Mouse (Mus musculus) C2C12 (cell line): Measurements from ENCODE around the gene Efna2. TPM values are rescaled to one million over a fixed set of nuclear protein-coding genes. Genes with fewer than 3 reads are reported as not detected.
A peak's percentile ranks its signal among the peaks of the same experiment; 100 is the strongest.

Experiments
- H3K27me3 ChIP-seq: one replicate; pipeline ENCODE4 v1.6.1; 2011; ENCODE audit not compliant: control insufficient read depth, insufficient read depth, insufficient read length
- H3K36me3 ChIP-seq: one replicate; pipeline ENCODE4 v1.6.1; 2011; ENCODE audit not compliant: control insufficient read depth, insufficient read depth
- H3K4me3 ChIP-seq: one replicate; pipeline ENCODE4 v1.5.1; 2011; ENCODE audit warnings: mild to moderate bottlenecking, control low read depth; ENCODE audit not compliant: poor library complexity, insufficient read depth, severe bottlenecking
- H3K79me2 ChIP-seq: one replicate; pipeline ENCODE4 v1.6.1; 2011; ENCODE audit not compliant: control insufficient read depth, insufficient read depth
- H3K79me3 ChIP-seq: one replicate; pipeline ENCODE4 v1.6.1; 2011; ENCODE audit warnings: low read depth, control low read depth
- H3ac ChIP-seq: one replicate; pipeline ENCODE3; 2011; ENCODE audit warnings: low read depth; ENCODE audit not compliant: control insufficient read depth, insufficient read length
- CEBPB ChIP-seq: IDR thresholded peaks from one replicate; pipeline ENCODE4 v1.6.1; 2011; ENCODE audit warnings: low read depth, mild to moderate bottlenecking, control low read depth, moderate library complexity
- CTCF ChIP-seq: IDR thresholded peaks from one replicate; pipeline ENCODE4 v1.5.1; 2011; ENCODE audit not compliant: control insufficient read depth, insufficient read depth, insufficient read length
- FOSL1 ChIP-seq: IDR thresholded peaks from one replicate; pipeline ENCODE4 v1.8.0; 2011; ENCODE audit warnings: mild to moderate bottlenecking, low read length; ENCODE audit not compliant: poor library complexity, insufficient read depth, severe bottlenecking
- MAX ChIP-seq: IDR thresholded peaks from one replicate; pipeline ENCODE4 v1.6.1; 2011; ENCODE audit warnings: mild to moderate bottlenecking, control low read depth
- MYOD1 ChIP-seq: IDR thresholded peaks from one replicate; pipeline ENCODE4 v1.6.1; 2011; ENCODE audit warnings: low read depth; ENCODE audit not compliant: control insufficient read depth, insufficient read length
- MYOG ChIP-seq: IDR thresholded peaks from one replicate; pipeline ENCODE4 v1.6.1; 2011; ENCODE audit not compliant: control insufficient read depth, insufficient read length; ENCODE audit errors: extremely low read depth
- USF1 ChIP-seq: IDR thresholded peaks from one replicate; pipeline ENCODE4 v1.6.1; 2011; ENCODE audit warnings: low read depth, mild to moderate bottlenecking, control low read depth, moderate library complexity
- polyA plus RNA-seq: library from polyadenylated mRNA; unstranded; fragments of >200 nt; fragmentation: generic; extraction: Trizol; gene quantifications from one replicate; pipeline ENCODE4 v1.2.1, GENCODE M21; 2012; ENCODE audit warnings: missing spikeins

The Efna2 gene
- polyA plus RNA-seq, 1 experiment: 3.2 TPM

DNA sequence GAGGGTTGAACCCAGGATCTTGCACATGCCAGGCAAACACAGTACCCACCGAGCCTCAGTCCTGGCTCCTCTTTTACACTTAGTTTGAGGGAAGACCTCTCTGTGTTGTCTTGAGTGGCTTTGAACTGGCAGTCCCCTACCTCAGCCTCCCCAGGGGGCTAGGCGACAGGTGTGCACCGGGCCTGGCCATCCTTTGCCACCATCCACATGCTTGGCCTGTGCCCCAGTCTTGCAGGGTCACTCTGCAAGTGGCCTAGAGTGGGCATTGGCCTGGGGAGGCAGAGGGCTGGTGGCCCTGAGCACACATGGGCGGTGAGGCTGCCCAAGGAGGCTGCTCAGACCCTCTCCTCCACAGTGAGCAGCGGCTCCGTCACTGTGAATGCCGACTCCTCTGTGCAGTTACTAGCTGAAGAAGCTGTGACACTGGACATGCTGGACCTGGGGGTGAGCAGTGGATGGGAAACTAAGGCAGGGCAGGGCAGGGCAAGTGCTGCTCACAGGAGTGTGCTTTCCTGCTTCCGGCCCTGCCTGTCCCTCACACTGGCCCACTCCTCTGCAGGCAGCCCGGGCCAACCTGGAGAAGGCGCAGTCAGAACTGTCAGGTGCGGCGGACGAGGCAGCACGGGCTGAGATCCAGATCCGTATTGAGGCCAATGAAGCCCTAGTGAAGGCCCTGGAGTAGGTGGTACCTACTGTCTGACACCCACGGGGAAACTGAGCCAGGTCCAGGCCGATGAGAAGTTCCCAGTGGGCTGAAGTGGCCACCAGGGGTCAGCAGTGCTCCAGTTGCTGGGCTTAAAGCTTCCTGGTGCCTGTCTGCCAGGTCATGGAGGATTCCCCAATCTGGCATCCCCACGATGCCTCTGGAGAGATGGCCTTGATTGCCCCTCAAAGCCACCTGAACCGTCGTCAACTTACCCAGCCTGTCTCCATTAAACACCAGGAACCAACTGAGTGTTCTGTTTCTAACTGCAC lies 34.1 kb upstream of the Efna2 start:
- Histone ChIP-seq H3K36me3 (peaks cover 40% of the 10 kb centered on the region), H3K79me2 (peaks cover 66% of the 10 kb centered on the region), H3K4me3 (no peak overlapping the region), H3K27me3 (no peaks in the 10 kb centered on the region), H3K79me3 (peaks cover 40% of the 10 kb centered on the region), H3ac (peak overlapping the region; percentile 25)
- TF ChIP-seq USF1 (no peak), CTCF (peak; percentile 85), MYOG (no peak)

GRCm38 (mm10) chr10:80145896-80146295 lies 33.4 kb upstream of the Efna2 start:
- Histone ChIP-seq H3K27me3 (no peaks in the 10 kb centered on the region), H3K36me3 (peaks cover 47% of the 10 kb centered on the region), H3ac (no peak overlapping the region), H3K4me3 (no peak overlapping the region), H3K79me3 (peaks cover 46% of the 10 kb centered on the region), H3K79me2 (peaks cover 74% of the 10 kb centered on the region)
- no peak for TF ChIP-seq CEBPB
- TF ChIP-seq FOSL1: no peak
- TF ChIP-seq MYOG: no peak
- no peak for TF ChIP-seq CTCF
- TF ChIP-seq MYOD1: no peak
- TF ChIP-seq MAX: no peak
- no peak for TF ChIP-seq USF1

- no peaks in the 10 kb centered on the region for H3K27me3 ChIP-seq
- peaks cover 53% of the 10 kb centered on the region for H3K79me3 ChIP-seq
- TF ChIP-seq CEBPB: no peak
- no peak for TF ChIP-seq CTCF
- no peak for TF ChIP-seq FOSL1
- TF ChIP-seq MYOD1: no peak
- TF ChIP-seq MAX: no peak
- no peak for TF ChIP-seq USF1
- TF ChIP-seq MYOG: no peak
- peak overlapping the region; percentile 36 for H3ac ChIP-seq
- peaks cover 81% of the 10 kb centered on the region for H3K79me2 ChIP-seq
- no peak overlapping the region for H3K4me3 ChIP-seq
- peaks cover 54% of the 10 kb centered on the region for H3K36me3 ChIP-seq
These were observed 32.7 kb upstream of the Efna2 start for GRCm38 (mm10) chr10:80146568-80147011.

DNA sequence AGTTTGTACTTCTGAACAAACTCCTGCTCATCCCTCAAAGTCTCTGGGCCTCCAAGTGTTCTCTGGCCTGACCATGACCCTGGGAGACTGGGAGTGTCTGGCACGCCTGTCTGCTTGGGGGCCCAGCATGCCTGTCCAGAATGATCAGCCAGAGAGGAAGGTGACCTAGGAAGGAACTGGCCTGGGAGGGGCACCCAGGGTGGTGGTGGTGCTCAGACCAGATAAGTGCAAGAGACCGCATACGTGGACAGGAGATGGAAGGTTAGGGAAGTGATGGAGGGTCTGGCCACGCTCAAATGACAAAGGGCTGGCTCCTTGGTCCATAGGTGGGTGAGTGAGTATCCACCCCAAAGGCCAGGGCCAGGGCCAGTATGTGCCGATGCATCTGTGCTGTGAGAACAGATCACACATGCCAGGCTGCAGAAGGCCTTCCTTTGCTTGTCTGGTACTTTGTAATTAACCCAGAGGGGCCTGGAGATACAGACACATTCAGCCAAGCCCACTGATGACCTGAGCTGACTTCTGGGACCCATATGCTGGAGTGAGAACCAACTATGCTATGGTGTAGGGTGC lies 32.0 kb upstream of the Efna2 start:
- TF ChIP-seq MAX (no peak), MYOG (no peak), FOSL1 (no peak)
- Histone ChIP-seq H3K79me2 (peaks cover 85% of the 10 kb centered on the region), H3K79me3 (peaks cover 59% of the 10 kb centered on the region), H3K27me3 (no peaks in the 10 kb centered on the region), H3ac (peak overlapping the region; percentile 25), H3K4me3 (no peak overlapping the region), H3K36me3 (peaks cover 60% of the 10 kb centered on the region)

DNA sequence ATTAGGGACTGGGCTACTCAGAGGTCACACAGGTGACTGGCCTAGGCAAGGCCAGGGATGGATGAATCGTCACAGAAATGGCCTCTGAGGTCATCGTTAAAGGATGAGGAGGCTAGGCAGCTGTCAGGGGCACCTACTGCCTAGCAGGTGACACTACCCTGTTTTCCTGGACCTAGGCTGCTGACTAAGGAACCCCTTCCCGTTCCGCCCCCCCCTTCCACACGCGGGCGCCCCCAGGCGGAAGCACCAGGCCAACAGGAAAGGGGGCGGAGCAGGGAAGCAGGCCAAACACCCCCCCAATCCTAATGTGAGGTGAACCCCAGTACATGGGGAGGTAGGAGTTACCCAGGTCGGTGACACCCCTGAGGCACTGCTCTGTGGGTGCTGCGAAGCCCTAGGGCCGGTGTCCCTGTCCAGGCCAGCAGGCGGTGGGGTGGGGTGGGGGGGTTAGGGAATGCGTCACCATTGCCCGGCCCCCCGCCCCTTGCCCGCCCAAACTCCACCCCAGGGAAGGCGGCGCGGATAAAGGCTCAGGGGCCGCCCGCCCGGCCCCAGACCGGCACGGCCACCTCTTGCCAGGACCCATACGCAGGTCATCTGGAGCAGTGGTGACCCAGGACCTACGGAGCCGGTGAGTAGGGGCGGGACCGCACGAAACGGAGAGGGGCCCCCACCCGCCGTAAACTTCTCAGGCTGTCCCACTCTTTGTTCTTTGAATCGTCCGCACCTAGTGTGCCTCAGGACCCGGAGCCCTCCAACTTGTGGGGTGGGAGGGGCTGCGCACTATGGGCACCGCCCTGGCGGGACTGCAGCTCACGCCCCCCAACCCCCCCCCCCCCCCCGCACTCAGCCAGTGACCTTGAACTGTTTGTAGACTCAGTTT lies 31.3 kb upstream of the Efna2 start, which contains the start of gene Midn:
Gene Midn (plus strand): TSS at position 554 of the 883 bp plus-strand sequence.
- peak; percentile 62 for TF ChIP-seq MYOD1
- TF ChIP-seq CTCF: peak; percentile 64
- no peak for TF ChIP-seq CEBPB
- peaks cover 59% of the 10 kb centered on the region for H3K79me3 ChIP-seq
- peaks cover 85% of the 10 kb centered on the region for H3K79me2 ChIP-seq
- no peaks in the 10 kb centered on the region for H3K27me3 ChIP-seq
- H3ac ChIP-seq: peak within 1 kb of the TSS; percentile 95
- H3K36me3 ChIP-seq: peaks cover 67% of the 10 kb centered on the region
- peak within 1 kb of the TSS; percentile 93 for H3K4me3 ChIP-seq
